Mouse (Mus musculus): Measurements from ENCODE around the gene Tmeff1.

The Tmeff1 gene

GRCm38 (mm10) chr4:48622246-48622645, 37.3 kb downstream of the Tmeff1 start:
- DNase-seq (ENCODE audit: low spot score in 2 of 2): no peak

GRCm38 (mm10) chr4:48622946-48623345, 38.0 kb downstream of the Tmeff1 start:
- DNase-seq (ENCODE audit: low spot score in 2 of 2): no peak

GRCm38 (mm10) chr4:48624961-48625360, 40.0 kb downstream of the Tmeff1 start:
- DNase-seq (ENCODE audit: low spot score in 2 of 2): no peak

GRCm38 (mm10) chr4:48625836-48626235, 40.9 kb downstream of the Tmeff1 start:
- DNase-seq (ENCODE audit: low spot score in 2 of 2): no peak

GRCm38 (mm10) chr4:48629445-48629844, 44.5 kb downstream of the Tmeff1 start:
- no peak for DNase-seq (ENCODE audit: low spot score in 2 of 2)

- DNase-seq (ENCODE audit: low spot score in 2 of 2): no peak
Measured at GRCm38 (mm10) chr4:48633529-48633928, 48.6 kb downstream of the Tmeff1 start.

GRCm38 (mm10) chr4:48634058-48634457, 49.1 kb downstream of the Tmeff1 start:
- DNase-seq (ENCODE audit: low spot score in 2 of 2): no peak

- no peak for DNase-seq (ENCODE audit: low spot score in 2 of 2)
Measured at GRCm38 (mm10) chr4:48636831-48637230, 51.9 kb downstream of the Tmeff1 start.

GRCm38 (mm10) chr4:48638132-48638531, 53.2 kb downstream of the Tmeff1 start:
- no peak for DNase-seq (ENCODE audit: low spot score in 2 of 2)

- DNase-seq (ENCODE audit: low spot score in 2 of 2): no peak
Measured at GRCm38 (mm10) chr4:48639503-48639902, 54.5 kb downstream of the Tmeff1 start.

- DNase-seq (ENCODE audit: low spot score in 2 of 2): no peak
Measured at GRCm38 (mm10) chr4:48643801-48644200, 58.8 kb downstream of the Tmeff1 start.

- DNase-seq (ENCODE audit: low spot score in 2 of 2): no peak
Measured at GRCm38 (mm10) chr4:48646143-48646542, 61.2 kb downstream of the Tmeff1 start.

- DNase-seq (ENCODE audit: low spot score in 2 of 2): no peak
Measured at GRCm38 (mm10) chr4:48650617-48651360, 65.8 kb downstream of the Tmeff1 start.

GRCm38 (mm10) chr4:48654118-48654517, 69.1 kb downstream of the Tmeff1 start:
- no peak for DNase-seq (ENCODE audit: low spot score in 2 of 2)

- no peak for DNase-seq (ENCODE audit: low spot score in 2 of 2)
Measured at GRCm38 (mm10) chr4:48656530-48656929, 71.6 kb downstream of the Tmeff1 start.

GRCm38 (mm10) chr4:48660144-48660543, 75.2 kb downstream of the Tmeff1 start:
- no peak for DNase-seq (ENCODE audit: low spot score in 2 of 2)

GRCm38 (mm10) chr4:48660619-48661575, 75.9 kb downstream of the Tmeff1 start:
- DNase-seq (ENCODE audit: low spot score in 2 of 2): no peak

GRCm38 (mm10) chr4:48663271-48663670, 78.3 kb downstream of the Tmeff1 start, which contains the start of gene Cavin4:
TSS of gene Cavin4 (plus strand) at chr4:48663514.
- no peak for DNase-seq (ENCODE audit: low spot score in 2 of 2)

GRCm38 (mm10) chr4:48664021-48664420, 79.0 kb downstream of the Tmeff1 start:
- DNase-seq (ENCODE audit: low spot score in 2 of 2): no peak

- DNase-seq (ENCODE audit: low spot score in 2 of 2): no peak
Measured at GRCm38 (mm10) chr4:48667279-48667678, 82.3 kb downstream of the Tmeff1 start.

GRCm38 (mm10) chr4:48672915-48673314, 87.9 kb downstream of the Tmeff1 start:
- no peak for DNase-seq (ENCODE audit: low spot score in 2 of 2)

GRCm38 (mm10) chr4:48674412-48674811, 89.4 kb downstream of the Tmeff1 start:
- DNase-seq (ENCODE audit: low spot score in 2 of 2): no peak
